Mouse (Mus musculus) frontal cortex, postnatal 10 days (tissue): ENCODE measurements around the gene Afap1l2.

Experiments used
- DNase-seq, 2 experiments: peaks; one replicate each; pipeline ENCODE4 v3.0.0; 2022; ENCODE audit warnings: low spot score in 2 of 2, mixed read lengths in 1 of 2

The Afap1l2 gene

DNA sequence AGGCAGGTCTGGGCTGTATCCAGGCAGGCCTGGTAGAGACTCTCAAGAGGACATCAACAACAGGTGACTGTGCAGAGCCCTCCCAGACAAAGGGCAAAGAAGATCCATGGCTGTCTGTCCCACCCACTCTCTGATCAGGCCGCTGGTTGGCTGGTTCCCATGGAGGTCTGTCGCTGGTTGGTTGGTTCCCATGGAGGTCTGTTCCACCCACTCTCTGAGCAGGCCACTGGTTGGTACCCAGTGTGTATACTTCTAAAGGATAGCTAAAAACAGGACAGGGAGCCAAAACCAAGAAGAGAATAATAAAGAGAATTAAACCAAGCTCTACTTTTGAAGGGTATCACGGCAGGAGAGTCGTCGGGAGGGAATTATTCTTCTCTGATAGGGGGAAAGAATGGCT, 31.5 kb downstream of the Afap1l2 start:
- DNase-seq, result no peak

GRCm38 (mm10) chr19:56975502-56975901, 32.5 kb downstream of the Afap1l2 start:
- no peak for DNase-seq

DNA sequence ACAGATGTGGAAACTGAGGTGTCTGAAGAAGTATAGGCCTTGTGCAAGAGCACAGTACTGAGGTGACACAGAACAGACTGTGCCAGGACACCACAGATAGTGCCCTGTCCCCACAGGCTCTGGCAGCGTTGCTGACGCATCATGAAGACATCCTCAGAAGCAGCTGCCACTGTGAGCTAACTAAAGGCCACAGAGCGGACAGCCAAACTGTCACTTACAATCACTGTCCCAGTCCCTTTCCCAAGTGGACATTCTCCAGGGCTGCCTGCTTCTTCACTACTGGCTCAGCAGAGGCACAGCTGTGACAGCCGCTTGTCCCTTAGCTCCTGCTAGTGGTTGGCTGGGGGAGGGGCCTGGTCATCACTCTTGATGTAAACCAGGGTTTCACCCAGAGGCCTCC, 33.9 kb downstream of the Afap1l2 start:
- DNase-seq, result no peak

DNA sequence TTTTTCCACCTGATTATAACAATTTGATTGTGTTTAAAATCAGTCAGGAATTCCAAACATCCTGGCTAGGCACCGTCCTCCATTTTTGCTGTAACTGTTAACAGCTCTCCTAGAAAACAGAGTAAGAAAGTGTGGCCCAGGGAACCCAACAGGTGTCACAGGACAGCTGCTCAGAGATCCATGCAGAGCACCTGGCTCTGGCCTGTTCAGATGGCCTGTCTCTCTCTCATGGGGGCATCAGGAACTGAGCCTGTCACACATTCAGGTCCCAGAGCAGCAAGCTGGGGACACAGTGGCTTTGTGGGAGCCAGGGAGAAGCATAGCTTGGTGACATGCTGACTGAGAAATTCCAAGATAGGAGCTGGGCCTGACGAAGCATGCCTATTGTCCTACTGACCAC, 35.3 kb downstream of the Afap1l2 start:
- DNase-seq, result no peak

GRCm38 (mm10) chr19:56971347-56971746, 36.7 kb downstream of the Afap1l2 start:
- no peak for DNase-seq

DNA sequence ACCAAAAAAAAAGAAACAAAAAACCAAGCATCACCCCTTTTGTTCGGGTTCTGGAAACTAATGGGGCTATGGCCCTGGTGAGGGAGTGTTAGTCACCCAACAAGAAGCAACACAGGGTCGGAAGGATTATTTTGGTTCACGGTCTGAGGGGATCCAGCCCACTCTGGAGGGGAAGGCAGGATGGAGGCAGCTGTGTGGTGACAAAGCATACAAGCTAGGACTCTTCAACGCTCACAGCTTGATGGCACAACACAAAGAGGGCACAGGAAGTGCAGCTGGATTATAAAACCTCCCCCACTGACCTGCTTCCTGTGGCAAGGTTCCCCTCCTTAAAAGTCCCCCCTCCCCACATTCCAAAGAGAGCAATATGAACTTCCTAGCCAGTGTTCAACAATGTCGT, 44.2 kb downstream of the Afap1l2 start:
- DNase-seq, result no peak

DNA sequence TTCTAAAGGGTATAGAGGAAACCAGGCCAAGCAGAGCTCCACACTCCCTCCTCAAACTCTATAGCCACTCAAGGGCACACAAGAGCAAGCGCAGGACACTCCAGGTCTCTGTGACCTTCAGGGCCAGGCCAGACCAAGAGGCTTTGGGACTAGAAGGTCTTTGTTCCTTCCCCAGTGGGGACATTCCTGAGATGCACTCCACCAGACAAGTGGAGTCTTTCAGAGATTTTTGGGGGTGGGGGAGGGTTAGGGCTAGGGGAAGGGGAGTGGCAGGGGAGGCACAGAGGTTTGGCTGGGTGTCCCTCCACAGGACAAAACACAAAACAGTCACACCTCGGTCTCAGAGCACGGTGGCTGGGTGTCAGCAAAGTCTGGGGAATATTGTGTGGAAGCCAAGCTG, 48.4 kb downstream of the Afap1l2 start:
- DNase-seq, result no peak

- DNase-seq, result no peak
Observed at GRCm38 (mm10) chr19:56959057-56959456, 49.0 kb downstream of the Afap1l2 start.

GRCm38 (mm10) chr19:56958582-56959021, 49.4 kb downstream of the Afap1l2 start:
- DNase-seq, result no peak

DNA sequence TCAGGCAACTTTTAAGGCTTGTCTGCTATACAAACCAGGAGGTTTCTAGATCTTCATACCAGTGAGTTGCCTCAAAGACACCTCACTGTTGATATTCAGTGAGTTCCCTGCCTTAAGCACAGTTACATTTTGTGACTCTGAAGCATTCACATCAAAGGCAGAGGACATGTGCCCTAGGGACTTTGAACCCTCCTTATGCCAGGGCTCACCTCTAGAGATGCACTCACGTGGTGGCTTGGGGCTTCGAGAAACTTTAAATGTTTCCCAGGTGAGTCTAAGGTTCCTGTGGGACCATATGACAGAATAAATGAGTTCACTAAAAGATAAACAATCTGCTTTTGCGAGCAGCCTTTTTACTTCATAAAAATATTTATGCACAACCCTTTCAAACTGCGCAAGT, 50.0 kb downstream of the Afap1l2 start:
- DNase-seq, result no peak

GRCm38 (mm10) chr19:56955568-56956513, 52.2 kb downstream of the Afap1l2 start:
- DNase-seq, result peak; percentile 24 to 33

- DNase-seq, result no peak
Observed at GRCm38 (mm10) chr19:56954857-56955256, 53.2 kb downstream of the Afap1l2 start.

GRCm38 (mm10) chr19:56953856-56954255, 54.2 kb downstream of the Afap1l2 start:
- DNase-seq, result no peak

DNA sequence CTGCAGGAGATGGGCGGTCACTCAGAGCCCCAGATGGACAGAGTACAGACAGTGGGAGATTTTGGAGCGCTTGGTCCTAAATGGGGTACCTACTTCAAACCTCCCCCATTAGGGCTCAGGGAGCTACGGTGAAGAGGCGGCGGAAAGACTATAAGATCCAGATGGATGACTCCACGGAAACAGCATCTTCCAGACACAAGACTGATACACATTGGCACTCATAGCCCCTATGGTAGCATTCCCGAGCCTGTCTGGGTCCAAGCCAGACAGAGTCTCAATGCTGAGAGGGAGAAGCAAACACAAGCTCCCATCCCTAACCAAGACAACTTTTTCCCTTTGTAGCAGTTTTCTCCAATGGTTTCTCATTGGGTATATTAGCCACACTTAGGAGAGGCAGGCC, 57.2 kb downstream of the Afap1l2 start:
- no peak for DNase-seq

GRCm38 (mm10) chr19:56949868-56950267, 58.2 kb downstream of the Afap1l2 start:
- DNase-seq, result no peak

DNA sequence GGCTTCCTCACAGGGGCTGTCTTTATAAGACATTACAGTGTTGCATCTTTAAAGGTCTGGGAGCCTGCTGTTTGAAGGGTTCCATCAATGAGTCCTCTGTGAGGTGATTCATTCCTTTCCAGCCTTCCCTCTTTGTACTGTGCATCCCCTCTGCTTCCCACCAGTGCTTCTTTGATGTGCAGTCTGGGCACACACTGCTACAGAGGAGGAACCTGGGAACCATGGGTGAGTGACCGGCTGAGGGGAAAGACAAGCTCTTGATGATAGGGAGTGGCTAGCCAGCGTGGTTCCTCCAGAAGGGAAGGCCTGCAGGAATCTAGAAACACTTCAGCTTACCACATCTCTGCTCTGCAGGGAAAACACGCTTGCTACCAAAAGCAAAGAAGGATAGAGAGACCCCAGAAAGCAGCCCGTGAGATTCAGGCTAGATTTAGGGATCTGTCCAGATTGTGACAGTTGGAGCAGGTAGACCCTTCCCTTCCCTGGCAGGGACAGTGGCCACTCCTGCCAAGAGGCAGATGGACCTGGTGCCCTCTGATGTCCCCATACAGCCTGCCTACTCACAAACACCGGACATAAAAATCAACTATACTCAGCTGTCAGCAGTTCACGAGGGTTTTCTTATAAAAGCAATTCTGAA, 59.9 kb downstream of the Afap1l2 start:
- DNase-seq, result no peak

- no peak for DNase-seq
Observed at GRCm38 (mm10) chr19:56946727-56947126, 61.3 kb downstream of the Afap1l2 start.

GRCm38 (mm10) chr19:56946277-56946676, 61.8 kb downstream of the Afap1l2 start:
- DNase-seq, result no peak

GRCm38 (mm10) chr19:56945621-56946020, 62.4 kb downstream of the Afap1l2 start:
- no peak for DNase-seq

GRCm38 (mm10) chr19:56944826-56945225, 63.2 kb downstream of the Afap1l2 start:
- DNase-seq, result no peak

DNA sequence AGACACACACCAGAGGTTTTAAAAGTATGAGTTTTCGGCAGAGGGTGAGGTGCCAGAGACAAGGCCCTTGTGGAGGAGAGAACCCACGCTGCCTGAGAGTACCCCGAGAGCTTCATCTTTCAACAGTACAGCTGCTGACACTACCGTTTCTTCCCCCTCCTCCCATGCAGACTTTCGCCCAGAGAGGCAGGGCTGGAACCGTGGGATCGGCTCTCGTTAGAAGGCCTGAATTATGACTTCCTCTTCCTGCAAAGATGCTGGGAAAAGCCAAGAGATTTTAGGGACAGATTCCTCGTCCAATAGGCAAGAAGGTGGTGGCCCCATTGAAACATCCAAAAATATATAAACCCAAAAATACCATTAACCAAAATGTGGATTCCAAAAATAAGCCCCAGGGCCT, 63.8 kb downstream of the Afap1l2 start:
- no peak for DNase-seq

DNA sequence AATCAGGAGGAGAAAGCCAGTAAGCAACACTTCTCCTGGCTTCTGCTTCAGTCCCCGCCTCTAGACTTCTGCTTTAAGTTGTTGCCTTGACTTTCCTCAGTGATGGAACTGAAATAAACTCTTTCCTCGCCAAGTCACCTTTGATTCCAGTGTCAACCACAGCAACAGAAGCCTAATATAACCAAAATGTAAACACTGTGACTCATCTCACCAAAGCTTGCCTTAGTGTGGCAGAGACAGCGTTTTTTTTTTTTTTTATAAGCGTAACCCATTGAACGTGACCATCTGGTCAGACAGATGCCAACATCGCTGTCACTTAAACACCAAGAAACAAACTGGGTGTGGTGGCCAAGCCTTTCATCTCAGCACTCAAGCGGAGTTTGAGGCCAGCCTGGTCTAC, 65.8 kb downstream of the Afap1l2 start:
- DNase-seq, result no peak

GRCm38 (mm10) chr19:56940507-56940906, 67.5 kb downstream of the Afap1l2 start:
- no peak for DNase-seq
